Mouse (Mus musculus) gastrocnemius, adult 2 months (tissue): ENCODE measurements around the gene Qrich2. TPM values are rescaled to one million over a fixed set of nuclear protein-coding genes. Genes with fewer than 3 reads are reported as not detected.
"Not testable (repeated sequence)": the region's sequence is repeated elsewhere in the genome, so short reads cannot be mapped to it uniquely, and the experiment has no call there.

Experiments used
- DNase-seq: peaks from one replicate; pipeline ENCODE4 v3.0.0; 2022
- H3K27ac ChIP-seq: fragments of 200-600 bp; 2 replicates; pipeline ENCODE4 v1.8.1; 2022; ENCODE audit warnings: mild to moderate bottlenecking
- H3K4me3 ChIP-seq: fragments of 200-600 bp; 2 replicates; pipeline ENCODE4 v1.8.1; 2022; ENCODE audit warnings: mild to moderate bottlenecking, moderate library complexity
- CTCF ChIP-seq: fragments of 200-600 bp; IDR thresholded peaks from 2 replicates; pipeline ENCODE4 v1.8.1; 2022; ENCODE audit warnings: antibody characterized with exemption, mild to moderate bottlenecking, moderate library complexity
- intact Hi-C: fragments of 180-260 bp; cut with DNase I; formaldehyde crosslinking; loops from one replicate; pipeline ENCODE4 v1.15.1; 2025
- total RNA-seq, 2 experiments: library from RNA; stranded (reverse); gene quantifications; 2 replicates each; pipeline ENCODE4 v1.2.3; 2021

Qrich2 gene
- total RNA-seq, 2 experiments from 2014 or later, result 0.06 TPM; not detected in 1

DNA sequence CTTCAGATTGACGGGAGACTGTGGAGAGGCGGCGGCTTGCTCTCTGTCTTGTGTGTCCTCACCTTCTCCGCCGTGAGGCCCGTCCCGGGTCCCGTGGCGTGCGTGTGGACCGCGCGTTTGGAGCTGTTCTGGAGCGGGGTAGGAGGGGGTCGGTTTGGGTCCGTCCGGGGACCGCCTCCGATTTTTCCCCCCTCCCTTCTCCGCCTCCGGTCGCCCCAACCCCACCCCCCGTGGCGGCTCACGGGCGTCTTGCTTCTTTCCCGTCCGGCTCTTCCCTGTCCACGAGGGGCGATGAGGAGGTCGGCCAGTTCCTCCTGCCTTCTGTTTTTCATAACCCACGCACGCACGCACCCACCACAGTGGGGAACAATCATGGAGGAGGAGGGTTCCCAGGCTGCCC is 32.6 kb upstream of the Qrich2 start:
- intact Hi-C loops, result no loop called here
- no peak for TF ChIP-seq CTCF
- no peak overlapping the region for H3K27ac ChIP-seq
- no peak for DNase-seq
- H3K4me3 ChIP-seq, result no peak overlapping the region

DNA sequence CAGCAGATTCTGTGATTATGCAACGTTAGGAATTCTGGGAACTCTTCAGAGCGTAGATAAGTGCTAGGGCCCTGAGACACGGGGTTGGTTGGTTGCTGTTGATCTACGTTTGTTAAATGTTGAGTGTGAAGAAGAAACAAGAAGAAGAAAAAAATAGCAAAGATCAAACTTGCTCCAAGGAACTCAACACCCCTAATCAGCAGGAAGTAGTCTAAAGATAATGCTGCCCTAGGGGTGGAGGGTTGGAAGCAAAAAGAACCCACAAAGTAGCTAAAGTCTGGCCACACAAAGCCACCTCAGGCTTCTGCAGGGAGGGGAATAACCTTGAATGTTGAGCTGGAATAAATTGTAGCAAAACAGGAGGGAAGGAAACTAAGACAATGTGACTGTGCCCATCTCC is 31.3 kb upstream of the Qrich2 start:
- TF ChIP-seq CTCF, result no peak
- no peak overlapping the region for H3K4me3 ChIP-seq
- intact Hi-C loops, result no loop called here
- no peak overlapping the region for H3K27ac ChIP-seq
- no peak for DNase-seq

DNA sequence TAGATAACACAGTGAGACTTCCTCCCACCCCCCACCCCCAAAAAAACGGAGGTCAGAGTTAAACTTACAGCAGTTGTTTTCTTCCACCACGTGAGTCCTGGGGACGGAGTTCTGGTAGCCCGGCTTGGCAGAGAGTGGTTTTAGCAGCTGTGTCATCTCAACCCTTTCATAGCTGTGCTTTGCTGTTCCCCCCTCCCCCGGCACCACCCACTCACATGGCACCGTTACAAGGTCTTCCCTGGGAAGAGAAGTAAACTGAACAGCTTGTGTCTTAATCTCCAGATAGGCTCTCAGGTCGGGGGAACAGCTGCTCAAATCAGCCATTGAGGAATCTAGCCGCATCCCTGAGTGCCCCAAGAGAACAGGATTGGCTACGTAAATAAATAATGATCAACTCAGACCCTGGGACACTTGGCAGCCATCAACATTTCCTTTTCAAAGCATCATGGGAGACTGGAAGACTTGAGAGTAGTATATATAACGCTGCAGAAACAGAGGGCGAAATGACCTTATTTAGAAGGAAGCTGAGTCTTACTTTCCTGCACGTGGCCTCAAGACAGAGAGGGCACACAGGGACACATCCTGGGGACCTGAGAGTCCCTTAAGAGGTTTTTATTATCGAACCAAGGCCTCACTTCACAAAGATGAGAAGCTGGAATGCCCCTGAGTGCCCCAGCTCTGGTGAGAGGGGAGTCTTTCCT is 28.6 kb upstream of the Qrich2 start:
- DNase-seq, result peak; percentile 57
- no peak for TF ChIP-seq CTCF
- Histone ChIP-seq H3K4me3 (no peak overlapping the region), H3K27ac (peak overlapping the region; percentile 58)
- intact Hi-C loops, result no loop called here

DNA sequence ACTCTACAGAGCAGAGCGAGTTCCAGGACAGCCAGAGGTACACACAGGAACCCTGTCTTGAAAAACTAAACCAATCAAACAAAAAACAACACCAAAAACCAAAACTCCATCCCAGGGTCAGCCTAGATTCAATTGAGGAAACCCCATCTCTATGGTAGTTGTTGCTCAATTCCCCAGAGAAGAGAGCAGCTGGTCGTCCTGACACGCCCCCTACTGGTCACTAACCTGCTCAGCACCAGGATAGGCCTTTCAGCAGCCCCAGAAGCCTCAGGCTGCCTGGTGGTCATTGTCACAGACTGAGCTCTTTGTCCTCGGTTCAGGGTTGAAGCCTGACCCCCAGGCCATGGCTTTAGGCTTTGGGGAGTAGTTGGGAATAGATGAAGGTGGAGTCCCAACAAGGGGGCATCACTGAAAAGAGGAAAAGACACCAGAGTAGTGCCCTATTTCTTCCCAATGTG is 27.8 kb upstream of the Qrich2 start, which contains the start of gene Prpsap1:
TSS of gene Prpsap1 (minus strand) at position 408 of the 458 bp plus-strand sequence.
- peak; percentile 68 for DNase-seq
- peak; percentile 72 for TF ChIP-seq CTCF
- intact Hi-C loops, result no loop called here
- Histone ChIP-seq H3K4me3 (no peak within 1 kb of the TSS), H3K27ac (peak within 1 kb of the TSS; percentile 58)

DNA sequence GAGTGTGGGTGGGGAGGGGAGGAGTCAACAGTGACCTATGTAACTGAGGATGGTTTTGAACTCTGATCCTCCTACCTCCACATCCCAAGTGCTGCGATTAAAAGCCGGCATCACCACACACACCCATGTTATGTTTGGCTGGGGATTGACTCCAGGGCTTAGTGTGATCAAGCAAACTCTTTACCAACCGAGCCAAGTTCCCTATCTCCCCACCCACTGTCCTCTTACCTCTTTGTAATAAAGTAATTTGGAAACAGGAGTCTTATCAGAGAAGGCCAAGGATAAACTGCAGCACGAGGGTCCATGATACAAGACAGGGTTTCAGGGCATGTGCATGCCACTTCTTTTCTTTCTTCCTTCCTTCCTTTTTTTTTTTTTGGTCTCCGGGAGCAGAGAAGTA is 27.1 kb upstream of the Qrich2 start:
- Histone ChIP-seq H3K27ac (peak overlapping the region; percentile 28; the same call in 1 of the 2 replicates), H3K4me3 (no peak overlapping the region)
- intact Hi-C loops, result no loop called here
- DNase-seq, result no peak
- TF ChIP-seq CTCF, result no peak

DNA sequence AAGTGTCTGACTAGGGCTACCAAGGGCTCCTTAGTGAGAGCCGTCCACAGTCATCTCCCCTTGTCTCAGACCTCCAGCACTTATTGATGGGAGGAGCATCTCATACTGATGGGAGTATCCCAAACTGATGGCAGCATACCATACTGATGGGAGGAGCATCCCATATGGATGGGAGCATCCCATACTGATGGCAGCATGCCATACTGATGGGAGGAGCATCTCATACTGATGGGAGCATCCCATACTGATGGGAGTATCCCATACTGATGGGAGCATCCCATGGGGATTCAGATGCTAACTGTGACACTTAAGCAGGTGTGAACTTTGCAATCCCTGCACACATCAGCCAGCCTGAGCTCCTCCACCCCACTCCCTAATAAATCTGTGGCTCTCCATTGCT is 26.5 kb upstream of the Qrich2 start:
- H3K4me3 ChIP-seq, intact Hi-C loops, H3K27ac ChIP-seq, DNase-seq: not testable (repeated sequence)

DNA sequence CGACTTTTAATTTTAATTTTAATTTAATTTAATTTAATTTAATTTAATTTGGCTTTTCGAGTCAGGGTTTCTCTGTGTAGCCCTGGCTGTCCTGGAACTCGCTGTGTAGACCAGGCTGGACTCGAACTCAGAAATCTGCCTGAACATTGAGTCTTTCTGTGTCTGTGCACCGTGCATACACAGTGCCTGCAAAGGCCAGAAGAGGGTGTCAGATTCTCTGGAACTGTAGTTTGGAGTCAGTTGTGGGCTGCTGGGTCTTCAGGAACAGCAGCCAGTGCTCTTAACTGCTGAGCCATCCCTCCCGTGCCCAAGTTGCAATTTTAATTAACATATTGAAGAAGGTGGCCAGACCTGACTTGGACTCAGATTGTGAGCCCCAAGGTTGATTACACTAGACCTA is 25.3 kb upstream of the Qrich2 start:
- DNase-seq, result no peak
- Histone ChIP-seq H3K27ac (peak overlapping the region; percentile 98; the same call in 1 of the 2 replicates), H3K4me3 (peak overlapping the region; percentile 85; the same call in 1 of the 2 replicates)
- no peak for TF ChIP-seq CTCF
- intact Hi-C loops, result no loop called here

DNA sequence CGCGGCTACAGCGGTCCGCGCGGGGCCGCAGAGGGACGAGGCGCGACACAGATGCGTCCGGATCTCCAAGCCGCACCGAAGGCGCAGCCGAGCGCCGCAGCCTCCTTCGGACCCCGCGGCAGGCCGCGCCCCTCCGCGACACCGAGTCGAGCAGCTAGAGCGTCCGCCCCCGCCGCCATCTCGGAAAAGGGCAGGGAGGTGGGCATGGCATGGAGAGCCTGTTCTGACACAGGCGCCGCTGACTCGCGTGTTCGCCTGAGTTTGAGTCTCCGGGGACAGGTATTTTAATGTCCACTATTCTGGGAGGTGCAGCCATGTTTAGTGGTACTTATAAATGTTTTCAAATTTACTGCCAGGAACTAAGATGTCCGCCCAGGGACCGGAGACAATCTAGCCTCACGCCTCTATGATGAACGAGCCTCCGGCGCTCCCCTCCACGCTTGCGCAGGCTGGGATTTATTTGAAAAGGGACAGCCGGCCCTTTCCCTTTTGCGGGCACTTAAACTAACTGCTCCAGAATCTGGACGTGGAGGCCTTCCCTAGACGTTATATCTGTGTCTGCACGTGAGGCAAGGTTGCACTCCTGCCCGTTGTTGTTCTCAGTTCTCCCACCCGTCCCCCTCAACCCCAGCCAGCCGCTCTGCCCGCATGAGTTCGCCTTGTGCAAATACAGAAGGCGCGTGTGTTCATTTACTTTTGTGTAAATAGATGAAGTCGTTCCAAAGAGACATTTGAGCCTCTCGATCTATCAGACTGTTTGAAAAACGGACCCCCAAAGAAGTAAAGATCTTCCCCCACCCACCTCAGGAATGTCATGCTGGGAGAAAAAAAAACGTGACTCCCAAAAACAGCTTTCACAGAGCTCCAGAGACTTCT is 24.4 kb upstream of the Qrich2 start:
- intact Hi-C loops, result no loop called here
- H3K4me3 ChIP-seq, result peak overlapping the region; percentile 85
- TF ChIP-seq CTCF, result no peak
- DNase-seq, result peak; percentile 94
- peak overlapping the region; percentile 98 for H3K27ac ChIP-seq

DNA sequence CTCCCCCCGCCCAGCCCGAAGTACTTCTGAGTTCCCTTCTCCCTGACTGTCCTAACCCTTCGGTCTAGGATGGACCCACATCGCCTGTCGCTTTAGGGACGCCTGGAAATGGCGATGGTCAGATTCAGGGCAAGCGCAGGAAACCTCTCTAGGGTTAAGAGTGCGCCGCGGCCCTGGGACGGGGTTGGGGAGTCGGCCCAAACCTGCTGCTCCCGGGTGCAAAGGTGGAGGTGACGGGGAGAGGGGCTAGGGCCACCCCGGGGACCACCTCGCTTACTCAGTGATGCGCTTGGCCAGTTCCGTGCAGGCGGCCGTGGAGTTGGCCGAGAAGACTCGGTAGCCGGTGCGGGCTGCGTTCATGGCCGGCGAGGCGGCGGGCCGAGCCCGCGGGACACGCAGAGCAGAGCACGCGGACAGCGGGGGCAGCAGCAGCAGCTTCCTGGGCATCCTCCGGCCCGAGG is 23.8 kb upstream of the Qrich2 start:
- no peak for TF ChIP-seq CTCF
- intact Hi-C loops, result no loop called here
- Histone ChIP-seq H3K4me3 (peak overlapping the region; percentile 85), H3K27ac (peak overlapping the region; percentile 98)
- no peak for DNase-seq

DNA sequence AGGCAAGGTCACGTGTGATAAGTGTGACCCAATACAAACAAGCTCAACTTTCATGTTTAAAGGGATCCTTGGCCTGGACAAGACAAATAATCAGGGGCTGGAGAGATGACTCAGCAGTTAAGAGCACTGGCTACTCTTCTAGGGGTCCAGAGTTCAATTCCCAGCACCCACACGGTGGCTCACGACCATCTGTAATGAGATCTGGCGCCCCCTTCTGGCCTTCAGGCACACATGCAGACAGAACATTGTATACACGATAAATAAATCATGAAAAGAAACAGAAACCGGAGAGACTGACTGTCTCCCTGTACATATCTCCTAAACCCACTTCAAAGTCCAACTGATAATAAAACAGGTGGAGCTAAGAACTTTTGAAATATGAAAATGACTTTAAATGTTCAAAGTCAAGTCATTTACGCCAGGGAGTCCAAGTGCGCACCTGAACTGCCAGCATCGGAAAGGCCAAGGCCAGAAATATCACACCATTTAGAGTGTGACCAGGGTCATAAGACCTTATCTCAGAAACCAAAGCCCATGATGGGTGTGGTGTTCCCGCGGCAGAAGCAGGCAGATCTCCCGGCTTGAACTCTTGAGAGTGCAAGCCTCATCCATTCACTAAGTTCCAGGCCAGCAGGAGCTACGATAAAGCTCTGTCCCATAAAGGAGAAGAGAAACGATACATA is 22.8 kb upstream of the Qrich2 start:
- Histone ChIP-seq H3K27ac (peak overlapping the region; percentile 98; the same call in 1 of the 2 replicates), H3K4me3 (peak overlapping the region; percentile 85)
- DNase-seq, result no peak
- TF ChIP-seq CTCF, result peak; percentile 47
- intact Hi-C loops, result no loop called here

DNA sequence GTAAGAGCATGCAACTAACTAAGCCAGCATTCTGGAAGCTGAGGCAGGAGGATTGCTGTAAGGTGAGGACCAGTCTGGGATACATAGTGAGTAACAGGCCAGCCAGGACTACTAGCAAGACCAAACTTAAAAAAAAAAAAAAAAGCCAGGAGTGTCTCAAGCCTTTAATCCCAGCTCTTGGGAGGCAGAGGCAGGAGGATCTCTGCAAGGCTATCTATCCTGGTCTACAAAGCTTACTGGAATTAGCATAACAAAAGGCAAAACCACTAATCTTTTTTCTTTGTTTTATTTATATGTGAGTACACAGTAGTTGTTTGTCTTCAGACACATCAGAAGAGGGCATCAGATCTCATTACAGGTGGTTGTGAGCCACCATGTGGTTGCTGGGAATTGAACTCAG is 22.2 kb upstream of the Qrich2 start:
- no peak overlapping the region for H3K27ac ChIP-seq
- DNase-seq, result no peak
- H3K4me3 ChIP-seq, result no peak overlapping the region
- intact Hi-C loops, result no loop called here
- TF ChIP-seq CTCF, result no peak

DNA sequence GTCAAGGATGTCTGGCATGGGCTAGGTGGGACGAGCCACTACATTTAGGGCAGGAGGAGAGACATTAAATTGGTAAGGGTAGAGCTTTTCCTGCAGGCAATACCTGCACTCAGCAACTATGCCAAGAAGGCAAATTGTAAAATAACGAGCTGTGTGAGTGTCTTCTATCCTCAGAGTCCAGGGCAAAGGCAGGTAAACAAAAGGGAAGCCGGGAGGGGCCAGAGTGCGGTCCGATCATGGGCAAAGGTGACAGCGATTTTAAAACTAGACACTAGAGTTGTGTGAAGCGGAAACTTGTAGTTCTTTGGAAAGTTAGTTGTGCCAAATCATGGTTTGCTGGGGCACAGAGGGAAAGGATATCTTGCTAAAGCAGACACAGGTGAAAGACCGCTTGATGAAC is 18.2 kb upstream of the Qrich2 start:
- intact Hi-C loops, result no loop called here
- no peak for TF ChIP-seq CTCF

More for the DNA sequence above, 18.2 kb upstream of the Qrich2 start:
- Histone ChIP-seq H3K27ac (no peak overlapping the region), H3K4me3 (no peak overlapping the region)
- DNase-seq, result no peak
